Mouse (Mus musculus) small intestine, adult 2 months (tissue): ENCODE measurements around the gene Gabrb3.

Experiments used
- CTCF ChIP-seq: fragments of 200-500 bp; IDR thresholded peaks from 2 replicates; pipeline ENCODE4 v1.5.1; 2012; ENCODE audit warnings: low read depth, mild to moderate bottlenecking, control low read depth, inconsistent platforms, low read length, moderate library complexity, mixed read lengths; ENCODE audit not compliant: insufficient replicate concordance, insufficient read length; ENCODE audit errors: extremely low read depth
- POLR2A ChIP-seq: fragments of 200-500 bp; IDR thresholded peaks from 2 replicates; pipeline ENCODE4 v1.6.1; 2012; ENCODE audit warnings: low read depth, mild to moderate bottlenecking, control low read depth, inconsistent platforms, low read length, moderate library complexity

DNA sequence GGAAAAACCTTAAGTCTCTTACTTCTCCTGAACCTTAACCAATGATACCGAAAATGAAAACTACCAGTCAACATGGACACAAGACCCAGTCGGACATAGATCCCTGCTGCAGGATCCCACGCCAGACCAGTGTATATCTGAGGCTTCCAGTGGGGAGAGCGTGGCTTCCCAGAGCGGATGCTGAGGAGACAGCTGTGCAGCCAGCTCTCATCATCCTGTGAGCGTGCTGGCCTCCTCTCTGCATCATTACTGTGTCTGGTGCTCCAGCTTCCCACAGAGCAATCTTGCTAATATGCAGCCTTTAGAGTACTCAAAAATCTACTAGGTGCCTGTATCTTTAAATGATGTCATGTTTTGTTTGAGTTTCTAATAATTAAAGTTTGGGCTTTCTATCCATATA is 257.9 kb downstream of the Gabrb3 start:
- TF ChIP-seq POLR2A (no peak), CTCF (no peak)
